Mouse (Mus musculus) heart, embryonic 14.5 days (tissue): ENCODE results near the gene Gm21987. TPM values are rescaled to one million over a fixed set of nuclear protein-coding genes. Genes with fewer than 3 reads are reported as not detected.

Experiments used
- ATAC-seq: fragments of 200-750 bp; cut with Nextera tagmentation; 2 replicates; pipeline ENCODE4 v1.8.0; 2017; ENCODE audit warnings: low read depth, moderate TSS enrichment; ENCODE audit not compliant: insufficient number of reproducible peaks, insufficient read depth, low FRiP score
- H3K27ac ChIP-seq, 2 experiments: fragments of 200-500 bp in 1 of 2; fragments of 300-500 bp in 1 of 2; sonication (generic) in 1 of 2; replicated peaks in 1 of 2; 2 replicates each; pipeline ENCODE4 v1.5.1; 2012 to 2014; ENCODE audit warnings: low read depth in 2 of 2, low read length in 2 of 2, control low read depth in 1 of 2, mild to moderate bottlenecking in 1 of 2, mixed read lengths in 1 of 2; ENCODE audit not compliant: control insufficient read depth in 1 of 2, insufficient read depth in 1 of 2
- H3K27me3 ChIP-seq: fragments of 300-500 bp; sonication (generic); 2 replicates; pipeline ENCODE4 v1.6.1; 2014; ENCODE audit warnings: mild to moderate bottlenecking, low read length, control low read depth; ENCODE audit not compliant: control insufficient read depth, insufficient read depth
- H3K36me3 ChIP-seq: fragments of 300-500 bp; sonication (generic); 2 replicates; pipeline ENCODE4 v1.6.1; 2014; ENCODE audit warnings: mild to moderate bottlenecking, control low read depth, low read length, mixed read lengths; ENCODE audit not compliant: control insufficient read depth, insufficient read depth
- H3K4me1 ChIP-seq, 2 experiments: fragments of 200-500 bp in 1 of 2; fragments of 300-500 bp in 1 of 2; sonication (generic) in 1 of 2; 2 replicates each; pipeline ENCODE4 v1.6.1; 2012 to 2014; ENCODE audit warnings: low read length in 2 of 2, control low read depth in 1 of 2, mixed read lengths in 1 of 2; ENCODE audit not compliant: control insufficient read depth in 2 of 2, insufficient read depth in 2 of 2
- H3K4me2 ChIP-seq: fragments of 300-500 bp; sonication (generic); 2 replicates; pipeline ENCODE4 v1.6.1; 2014; ENCODE audit warnings: mild to moderate bottlenecking, low read length
- H3K4me3 ChIP-seq, 2 experiments: fragments of 200-500 bp in 1 of 2; fragments of 300-500 bp in 1 of 2; sonication (generic) in 1 of 2; 2 replicates each; pipeline ENCODE4 v1.5.1; 2012 to 2014; ENCODE audit warnings: low read length in 2 of 2, mild to moderate bottlenecking in 2 of 2, control low read depth in 1 of 2, low read depth in 1 of 2, moderate library complexity in 1 of 2; ENCODE audit not compliant: control insufficient read depth in 1 of 2, insufficient read depth in 1 of 2
- H3K9ac ChIP-seq: fragments of 300-500 bp; sonication (generic); 2 replicates; pipeline ENCODE4 v1.6.1; 2014; ENCODE audit warnings: mild to moderate bottlenecking, low read length
- H3K9me3 ChIP-seq: fragments of 300-500 bp; sonication (generic); 2 replicates; pipeline ENCODE4 v1.6.1; 2016; ENCODE audit warnings: low read length, control low read depth; ENCODE audit not compliant: control insufficient read depth
- WGBS: fragments of 180-500 bp; shearing (Covaris S2); extraction: QIAGEN DNeasy Blood & Tissue Kit; methylation state at CpG from one replicate; pipeline ENCODE4 v1.1.7; 2014; 5-methylcytosine and 5-hydroxymethylcytosine counted together
- polyA plus RNA-seq: library from polyadenylated mRNA; unstranded; fragments of >200 nt; fragmentation: Nextera tagmentation; extraction: Ambion mirVana; gene quantifications from 2 replicates; pipeline ENCODE4 v1.2.1, GENCODE M21; 2014

Gene Gm21987
- polyA plus RNA-seq, 1 experiment from 2014 or later, result 4.9 TPM

DNA sequence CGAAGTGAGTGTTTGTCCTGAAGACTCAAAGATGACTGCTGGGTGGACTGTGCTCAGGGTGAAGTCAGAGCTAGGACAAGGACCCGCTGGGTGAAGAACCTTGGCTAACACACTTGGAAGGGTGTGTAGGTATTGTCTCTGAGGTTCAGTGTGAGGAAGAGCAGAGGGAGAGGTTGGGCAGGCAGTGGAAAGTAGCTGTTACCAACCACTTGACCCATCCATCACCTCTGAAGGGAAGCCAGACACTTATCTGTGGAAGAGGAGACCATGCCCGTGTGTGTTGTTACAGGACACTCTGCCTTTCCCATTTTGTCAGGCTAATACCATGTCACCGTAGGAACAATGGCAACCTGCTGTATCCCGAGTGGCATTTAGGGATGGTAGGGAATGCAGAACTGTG, 59.5 kb downstream of the Gm21987 start:
- H3K4me2 ChIP-seq, result no peak overlapping the region

DNA sequence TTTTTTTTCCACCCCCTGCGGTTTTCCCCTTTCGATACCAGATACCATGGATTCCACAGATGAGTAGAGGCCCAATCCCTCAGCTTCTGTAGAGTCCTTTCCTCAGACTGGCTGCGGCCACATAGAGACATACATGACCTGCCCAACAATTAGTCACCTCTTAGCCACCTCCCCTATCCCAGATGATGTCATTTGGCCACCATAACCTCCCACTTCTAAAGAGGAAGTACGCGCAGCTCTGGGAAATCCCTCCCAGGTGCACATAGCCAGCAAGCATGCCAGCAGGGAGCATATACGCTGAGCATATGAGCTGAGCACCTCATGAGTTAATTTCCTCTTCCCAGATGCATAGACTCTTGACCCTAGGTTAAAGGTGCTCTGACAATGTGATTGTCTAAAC, 59.9 kb downstream of the Gm21987 start:
- WGBS, result 57% methylated on average over 6 of the region's 6 CpGs
- no peak overlapping the region for H3K4me2 ChIP-seq
- no peaks in the 10 kb centered on the region for H3K27me3 ChIP-seq
- H3K4me1 ChIP-seq, result peaks cover 2 to 8% of the 10 kb centered on the region in 2 experiments; a peak in 2 of 4 replicates
- no peaks in the 10 kb centered on the region for H3K9me3 ChIP-seq
- no peaks in the 10 kb centered on the region for H3K36me3 ChIP-seq
- no peak overlapping the region for H3K4me3 ChIP-seq
- H3K9ac ChIP-seq, result no peak overlapping the region
- ATAC-seq, result no peak
- no peak overlapping the region for H3K27ac ChIP-seq

More for the DNA sequence above, 59.5 kb downstream of the Gm21987 start:
- WGBS, result 48% methylated on average over 5 of the region's 5 CpGs
- Histone ChIP-seq H3K4me1 (peaks cover 2 to 8% of the 10 kb centered on the region in 2 experiments; a peak in 2 of 4 replicates), H3K9ac (no peak overlapping the region), H3K27me3 (no peaks in the 10 kb centered on the region), H3K27ac (no peak overlapping the region), H3K9me3 (no peaks in the 10 kb centered on the region), H3K36me3 (no peaks in the 10 kb centered on the region), H3K4me3 (no peak overlapping the region)
- ATAC-seq, result no peak

DNA sequence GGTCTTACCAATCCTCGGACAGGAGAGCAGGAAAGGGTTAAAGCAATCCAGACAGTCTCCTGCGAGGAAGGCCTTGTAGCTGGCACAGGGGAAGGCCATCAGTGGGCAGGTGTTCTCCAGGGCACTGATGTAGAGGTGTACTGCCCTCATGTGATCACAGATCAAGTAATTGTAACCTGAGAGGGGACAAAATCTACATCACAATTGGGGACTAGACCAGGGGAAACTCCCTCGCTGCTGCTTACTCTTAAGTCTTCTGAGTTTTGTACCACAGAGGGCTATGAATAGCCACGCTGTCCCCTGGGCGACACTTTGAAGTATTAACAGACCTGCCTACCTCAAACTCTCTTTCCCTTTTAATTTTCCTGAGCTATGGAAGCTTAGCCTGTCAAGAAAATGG, 60.7 kb downstream of the Gm21987 start:
- Histone ChIP-seq H3K9me3 (no peaks in the 10 kb centered on the region), H3K27ac (no peak overlapping the region), H3K9ac (no peak overlapping the region), H3K36me3 (no peaks in the 10 kb centered on the region), H3K4me1 (peaks cover 2 to 8% of the 10 kb centered on the region in 2 experiments; a peak in 2 of 4 replicates), H3K4me2 (no peak overlapping the region), H3K4me3 (no peak overlapping the region), H3K27me3 (no peaks in the 10 kb centered on the region)
- ATAC-seq, result no peak
- WGBS, result 27% methylated on average over 5 of the region's 5 CpGs

DNA sequence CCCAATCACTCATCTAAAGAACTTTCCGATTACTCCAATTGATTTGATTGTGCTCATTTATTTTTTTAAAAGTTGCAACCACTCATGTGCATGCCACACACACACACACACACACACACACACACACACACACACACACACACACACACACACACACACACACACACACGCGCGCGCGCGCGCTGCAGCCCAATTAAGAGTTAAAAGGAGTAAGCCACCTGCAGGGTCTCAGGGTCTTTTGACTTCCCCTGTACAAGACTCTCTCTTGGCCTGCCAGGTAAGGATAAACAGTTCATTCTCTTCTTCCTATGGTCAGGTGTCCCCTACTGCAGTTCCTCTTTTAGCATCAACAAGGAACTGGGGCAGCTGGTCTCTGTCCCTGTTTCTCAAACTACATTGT, 61.6 kb downstream of the Gm21987 start:
- ATAC-seq, result no peak
- no peaks in the 10 kb centered on the region for H3K9me3 ChIP-seq
- no peak overlapping the region for H3K27ac ChIP-seq
- H3K36me3 ChIP-seq, result no peaks in the 10 kb centered on the region
- no peaks in the 10 kb centered on the region for H3K27me3 ChIP-seq
- no peak overlapping the region for H3K4me2 ChIP-seq
- no peak overlapping the region for H3K9ac ChIP-seq
- H3K4me1 ChIP-seq, result peaks cover 2 to 8% of the 10 kb centered on the region in 2 experiments; a peak in 2 of 4 replicates
- 95% methylated on average over 8 of the region's 8 CpGs for whole genome bisulfite sequencing
- H3K4me3 ChIP-seq, result no peak overlapping the region

Other genes starting within 250 kb of the Gm21987 start
- not detected in 2 replicates for gene Nr1i2, start 52.2 kb upstream of the Gm21987 start, polyA plus RNA-seq
- 0.15 TPM in 1 of 2 replicates, not detected in the other for gene Maats1, start 4.9 kb upstream of the Gm21987 start, polyA plus RNA-seq
- gene Cox17, start within 50 bp of the Gm21987 start, polyA plus RNA-seq, result 337 TPM in 2 replicates
- 364 and 390 TPM in 2 replicates for gene Popdc2, start 15.2 kb downstream of the Gm21987 start, polyA plus RNA-seq
- gene Pla1a, start 86.1 kb downstream of the Gm21987 start, polyA plus RNA-seq, result 1.3 and 1.8 TPM in 2 replicates
- 78.7 and 90.5 TPM in 2 replicates for gene Adprh, start 105.7 kb downstream of the Gm21987 start, polyA plus RNA-seq
- 0.38 and 0.73 TPM in 2 replicates for gene Cd80, start 108.5 kb downstream of the Gm21987 start, polyA plus RNA-seq
- gene Timmdc1, start 175.6 kb downstream of the Gm21987 start, polyA plus RNA-seq, result 34.4 and 35.8 TPM in 2 replicates
- 29.1 and 30.4 TPM in 2 replicates for gene Poglut1, start 203.2 kb downstream of the Gm21987 start, polyA plus RNA-seq
- gene Tmem39a, start 211.7 kb downstream of the Gm21987 start, polyA plus RNA-seq, result 52.7 and 63.8 TPM in 2 replicates